Mouse (Mus musculus) midbrain, embryonic 14.5 days (tissue): ENCODE measurements at regions not wholly inside any gene's neighbourhood (a gene's known extent, or its start where the extent isn't known, plus 50 kb on each side); places are given as distances from the start of the nearest gene placed in this dataset.

Source experiments
- ATAC-seq: fragments of 200-750 bp; cut with Nextera tagmentation; 2 replicates; pipeline ENCODE4 v1.8.0; 2017; ENCODE audit warnings: moderate number of reproducible peaks, moderate library complexity; ENCODE audit not compliant: low FRiP score, low TSS enrichment
- DNase-seq: peaks from one replicate; pipeline ENCODE4 v3.0.0-alpha.2; 2015
- H3K27ac ChIP-seq: fragments of 300-500 bp; sonication (generic); replicated peaks from 2 replicates; pipeline ENCODE4 v1.5.1; 2014; ENCODE audit warnings: mild to moderate bottlenecking, low read depth, low read length, moderate library complexity
- H3K27me3 ChIP-seq: fragments of 300-500 bp; sonication (generic); 2 replicates; pipeline ENCODE4 v1.6.1; 2014; ENCODE audit warnings: low read length, control low read depth, mixed read lengths; ENCODE audit not compliant: control insufficient read depth, insufficient read depth
- H3K36me3 ChIP-seq: fragments of 300-500 bp; sonication (generic); 2 replicates; pipeline ENCODE4 v1.6.1; 2014; ENCODE audit warnings: low read length, control low read depth; ENCODE audit not compliant: control insufficient read depth, insufficient read depth
- H3K4me1 ChIP-seq: fragments of 300-500 bp; sonication (generic); 2 replicates; pipeline ENCODE4 v1.6.1; 2014; ENCODE audit warnings: mild to moderate bottlenecking, antibody characterized with exemption, low read length, control low read depth; ENCODE audit not compliant: control insufficient read depth, insufficient read depth
- H3K4me2 ChIP-seq: fragments of 300-500 bp; sonication (generic); 2 replicates; pipeline ENCODE4 v1.6.1; 2014; ENCODE audit warnings: mild to moderate bottlenecking, low read length, moderate library complexity
- H3K4me3 ChIP-seq: fragments of 300-500 bp; sonication (generic); replicated peaks from 2 replicates; pipeline ENCODE4 v1.5.1; 2014; ENCODE audit warnings: low read depth, low read length
- H3K9ac ChIP-seq: fragments of 300-500 bp; sonication (generic); replicated peaks from 2 replicates; pipeline ENCODE4 v1.6.1; 2014; ENCODE audit warnings: mild to moderate bottlenecking, low read length, moderate library complexity
- H3K9me3 ChIP-seq: fragments of 300-500 bp; sonication (generic); 2 replicates; pipeline ENCODE4 v1.6.1; 2016; ENCODE audit warnings: low read length, control low read depth, mixed read lengths; ENCODE audit not compliant: control insufficient read depth
- WGBS: fragments of 180-500 bp; shearing (Covaris S2); extraction: QIAGEN DNeasy Blood & Tissue Kit; methylation state at CpG from one replicate; pipeline ENCODE4 v1.1.7; 2014; 5-methylcytosine and 5-hydroxymethylcytosine counted together

GRCm38 (mm10) chr14:88278327-88278726 is 192.9 kb downstream of the Pcdh20 start:
- Histone ChIP-seq H3K9me3 (no peaks in the 10 kb centered on the region), H3K36me3 (no peaks in the 10 kb centered on the region), H3K4me3 (no peak overlapping the region), H3K4me2 (no peak overlapping the region), H3K9ac (no peak overlapping the region), H3K4me1 (no peaks in the 10 kb centered on the region), H3K27me3 (no peaks in the 10 kb centered on the region), H3K27ac (no peak overlapping the region)
- no peak for ATAC-seq
- DNase-seq: peak; percentile 75
- WGBS: 38% methylated on average over 5 of the region's 5 CpGs

- Histone ChIP-seq H3K4me1 (no peaks in the 10 kb centered on the region), H3K36me3 (no peaks in the 10 kb centered on the region), H3K9me3 (no peaks in the 10 kb centered on the region), H3K4me2 (no peak overlapping the region), H3K4me3 (no peak overlapping the region), H3K9ac (no peak overlapping the region), H3K27ac (no peak overlapping the region), H3K27me3 (no peaks in the 10 kb centered on the region)
- no peak for ATAC-seq
- no peak for DNase-seq
Measured at GRCm38 (mm10) chr14:88264771-88265170, 206.4 kb downstream of the Pcdh20 start.

GRCm38 (mm10) chr14:88259034-88259433 is 212.2 kb downstream of the Pcdh20 start:
- peak; percentile 25; the same call in 1 of the 2 replicates for ATAC-seq
- H3K27ac ChIP-seq: no peak overlapping the region
- H3K36me3 ChIP-seq: no peaks in the 10 kb centered on the region
- no peak overlapping the region for H3K9ac ChIP-seq
- peak; percentile 39 for DNase-seq
- no peaks in the 10 kb centered on the region for H3K9me3 ChIP-seq
- no peaks in the 10 kb centered on the region for H3K4me1 ChIP-seq
- H3K27me3 ChIP-seq: no peaks in the 10 kb centered on the region
- H3K4me2 ChIP-seq: no peak overlapping the region
- H3K4me3 ChIP-seq: no peak overlapping the region

- no peaks in the 10 kb centered on the region for H3K36me3 ChIP-seq
- H3K9ac ChIP-seq: no peak overlapping the region
- ATAC-seq (no peak), DNase-seq (no peak)
- H3K27ac ChIP-seq: no peak overlapping the region
- H3K9me3 ChIP-seq: no peaks in the 10 kb centered on the region
- no peak overlapping the region for H3K4me3 ChIP-seq
- H3K27me3 ChIP-seq: no peaks in the 10 kb centered on the region
- H3K4me2 ChIP-seq: no peak overlapping the region
- no peaks in the 10 kb centered on the region for H3K4me1 ChIP-seq
- WGBS: 54% methylated on average over 3 of the region's 3 CpGs
Measured at GRCm38 (mm10) chr14:88255131-88255530, 216.1 kb downstream of the Pcdh20 start.
